Mouse (Mus musculus) ES-CJ7 (cell line): ENCODE results near the gene Slc16a5.

Experiments
- DNase-seq: peaks from one replicate; pipeline ENCODE4 v3.0.0; 2011; ENCODE audit warnings: low read depth, low spot score

The Slc16a5 gene

DNA sequence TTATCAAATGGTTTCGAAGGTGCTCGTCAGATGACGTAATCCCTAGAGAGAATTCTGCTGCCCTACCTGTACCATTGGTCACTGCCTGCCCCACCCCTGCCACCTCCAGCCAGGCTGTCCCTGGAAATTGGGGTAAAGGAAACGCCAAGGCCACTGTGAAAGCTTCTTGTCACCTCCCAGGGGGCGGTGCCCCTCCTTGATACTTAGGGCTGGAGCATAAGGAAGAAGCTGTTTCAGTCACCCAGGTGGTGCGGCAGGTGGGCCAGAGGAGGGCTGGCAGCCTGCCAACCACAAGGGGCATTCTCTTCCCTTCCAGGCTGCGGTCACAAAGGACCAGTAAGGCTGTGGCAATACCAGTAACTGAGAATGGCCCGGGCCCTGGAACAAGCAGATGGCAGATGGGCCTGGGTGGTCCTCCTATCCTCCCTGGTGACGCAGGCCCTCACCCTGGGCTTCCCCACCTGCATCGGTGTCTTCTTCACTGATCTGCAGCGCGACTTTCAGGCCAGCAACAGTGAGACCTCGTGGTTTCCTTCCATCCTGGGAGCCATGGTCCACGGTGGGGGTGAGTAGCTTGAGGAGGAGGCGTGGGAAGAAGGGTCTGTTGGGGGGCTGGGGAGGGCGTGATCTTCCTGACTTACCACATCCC lies at the start of gene Slc16a5:
Gene Slc16a5, plus strand, starts transcription at position 232 of the 649 bp plus-strand sequence.
- DNase-seq: no peak

DNA sequence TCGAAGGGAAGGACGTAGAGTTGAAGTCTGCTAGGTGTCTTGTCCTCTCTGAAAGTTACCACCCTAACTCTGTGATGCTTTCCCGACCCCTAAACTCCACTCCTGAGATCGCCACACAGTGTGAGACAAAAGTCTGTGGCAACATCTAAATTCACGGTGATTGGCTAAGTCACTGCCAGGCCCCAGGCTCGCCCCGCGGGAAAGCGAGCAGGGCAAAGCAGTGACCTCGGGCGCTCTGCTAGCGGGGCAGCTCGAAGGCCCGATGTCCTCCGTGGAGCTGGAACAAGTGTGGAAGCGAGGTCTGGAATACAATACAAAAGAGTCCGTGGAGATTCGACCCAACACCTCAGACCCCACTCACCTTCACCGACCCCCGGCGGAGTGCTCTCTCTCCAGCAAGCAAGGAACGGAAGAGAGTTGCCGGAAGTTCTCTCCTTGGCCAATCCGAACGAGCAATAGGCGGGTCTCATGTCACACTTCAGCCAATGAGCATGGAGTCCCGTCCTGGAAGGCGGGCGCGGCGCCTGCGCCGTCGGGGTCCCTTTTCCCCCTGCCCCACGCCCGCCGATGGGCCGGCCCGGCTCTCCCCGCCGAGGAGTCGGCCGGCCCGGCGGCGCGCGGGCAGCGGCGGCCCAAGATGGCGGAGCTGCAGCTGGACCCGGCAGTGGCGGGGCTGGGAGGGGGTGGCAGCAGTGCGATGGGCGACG lies 42.6 kb upstream of the Slc16a5 start, which contains the start of the genes Atp5h and Kctd2:
Gene Atp5h, minus strand, starts transcription at position 432 of the 707 bp plus-strand sequence.
Gene Kctd2, plus strand, starts transcription at position 598 of the 707 bp plus-strand sequence.
- DNase-seq: peak; percentile 97

DNA sequence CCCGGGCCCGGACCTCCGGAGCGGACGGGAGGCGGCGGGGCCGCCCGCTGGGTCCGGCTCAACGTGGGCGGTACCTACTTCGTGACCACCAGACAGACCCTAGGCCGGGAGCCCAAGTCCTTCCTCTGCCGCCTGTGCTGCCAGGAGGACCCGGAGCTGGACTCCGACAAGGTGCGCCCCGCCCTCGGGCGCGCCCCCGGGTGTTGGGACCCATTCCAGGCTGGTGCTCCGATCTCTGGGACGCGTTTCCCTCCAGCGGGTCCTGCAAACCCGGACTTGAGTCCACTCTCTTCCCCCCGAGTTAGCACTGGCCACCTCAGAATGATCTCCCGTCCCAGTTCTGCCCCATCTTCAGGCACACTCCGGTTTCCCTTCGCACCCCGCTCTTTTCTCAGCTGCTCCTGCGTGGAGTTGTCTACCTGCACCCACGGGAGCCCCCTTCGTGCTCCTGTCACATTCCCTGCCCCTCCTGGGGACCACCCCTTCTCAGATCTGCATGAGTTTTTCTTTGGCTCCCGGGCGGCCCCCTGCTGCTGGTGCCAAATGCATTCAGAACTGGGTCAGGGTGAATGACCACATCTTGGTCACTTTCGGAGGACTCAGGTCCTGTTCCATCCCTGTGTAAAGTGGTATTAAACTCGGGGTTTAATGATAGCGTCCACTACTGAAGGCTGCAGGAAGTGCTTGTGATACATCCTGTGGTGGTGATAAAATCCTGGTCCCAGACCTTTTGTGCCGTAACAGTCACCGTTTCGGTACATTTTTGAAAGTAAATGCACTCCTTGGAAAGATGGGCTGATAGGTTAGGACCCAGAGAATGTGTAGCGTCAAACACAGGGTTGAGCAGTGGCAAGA lies 41.7 kb upstream of the Slc16a5 start:
- no peak for DNase-seq

DNA sequence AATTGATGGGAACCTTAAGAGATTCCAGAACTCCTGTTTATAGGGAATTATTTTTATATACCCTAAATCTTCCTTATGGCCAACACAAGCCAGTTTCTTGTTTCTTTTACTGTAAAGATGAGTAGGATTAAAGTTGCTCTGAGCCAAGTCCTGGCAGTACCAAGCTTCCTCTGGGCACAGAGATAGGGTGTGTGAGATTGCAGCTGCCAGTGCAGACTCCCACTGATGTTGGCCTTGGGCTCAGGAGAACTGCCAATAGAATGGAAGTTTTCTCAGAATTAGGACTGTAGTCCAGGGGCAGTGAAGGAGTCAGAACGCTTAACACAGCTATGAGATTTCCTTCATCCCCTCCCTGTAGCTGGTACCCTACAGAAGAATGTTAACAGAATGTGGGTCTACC lies 40.9 kb upstream of the Slc16a5 start:
- no peak for DNase-seq

DNA sequence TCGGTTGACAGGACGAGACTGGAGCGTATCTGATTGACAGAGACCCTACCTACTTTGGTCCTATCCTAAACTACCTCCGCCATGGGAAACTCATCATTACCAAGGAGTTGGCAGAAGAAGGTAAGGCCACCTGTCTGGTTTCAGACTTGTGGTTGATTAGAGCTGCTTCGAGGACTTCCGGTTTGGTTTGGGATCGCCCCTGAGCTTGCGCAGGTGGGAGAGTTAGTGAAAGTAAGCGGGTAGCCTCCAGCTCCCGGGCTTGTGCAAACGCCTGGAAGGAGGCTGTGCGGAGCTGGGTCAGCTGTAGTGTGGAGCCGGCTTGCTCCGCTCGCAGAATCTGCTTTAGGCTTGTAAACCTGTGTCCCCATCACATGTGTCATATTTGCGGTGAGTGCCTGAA lies 40.3 kb upstream of the Slc16a5 start:
- no peak for DNase-seq

DNA sequence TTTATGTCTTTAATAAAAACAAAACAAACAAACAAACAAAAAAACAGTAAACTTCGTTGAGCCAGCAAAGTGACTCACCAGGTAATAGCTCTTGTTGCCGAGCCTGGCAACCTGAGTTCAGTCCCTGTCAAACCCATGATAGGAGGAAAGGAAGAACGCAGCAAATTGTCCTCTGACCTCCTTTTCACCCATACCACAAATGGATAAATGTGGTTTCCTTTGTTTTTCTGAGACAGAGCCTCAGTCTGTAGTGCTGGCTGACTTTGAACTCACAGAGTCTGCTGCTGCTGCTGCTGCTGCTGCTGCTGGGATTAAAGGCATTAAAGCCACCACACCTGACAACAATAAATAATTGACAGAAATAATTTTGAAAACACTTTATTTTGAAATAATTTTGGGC lies 39.2 kb upstream of the Slc16a5 start:
- DNase-seq: no peak

DNA sequence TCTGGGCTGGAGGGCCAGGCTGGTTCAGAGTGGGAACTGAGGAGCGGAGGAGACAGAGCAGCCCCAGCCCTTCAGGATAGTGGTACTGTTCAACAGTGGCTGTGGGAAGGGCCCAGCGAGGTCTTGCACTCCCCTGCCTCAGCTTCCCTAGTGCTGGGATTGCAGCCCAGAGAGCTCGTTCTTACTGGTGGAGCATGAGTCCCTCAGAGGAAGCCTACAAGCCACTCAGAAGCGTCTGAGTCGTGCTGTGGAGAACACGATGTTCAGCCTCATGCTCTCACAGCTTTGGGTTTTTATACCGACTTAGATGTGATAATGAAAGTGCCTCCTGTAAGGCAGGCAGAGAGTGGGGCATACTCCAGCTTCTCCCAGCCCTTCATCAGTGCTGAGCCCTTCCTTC lies 37.6 kb upstream of the Slc16a5 start:
- DNase-seq: no peak

DNA sequence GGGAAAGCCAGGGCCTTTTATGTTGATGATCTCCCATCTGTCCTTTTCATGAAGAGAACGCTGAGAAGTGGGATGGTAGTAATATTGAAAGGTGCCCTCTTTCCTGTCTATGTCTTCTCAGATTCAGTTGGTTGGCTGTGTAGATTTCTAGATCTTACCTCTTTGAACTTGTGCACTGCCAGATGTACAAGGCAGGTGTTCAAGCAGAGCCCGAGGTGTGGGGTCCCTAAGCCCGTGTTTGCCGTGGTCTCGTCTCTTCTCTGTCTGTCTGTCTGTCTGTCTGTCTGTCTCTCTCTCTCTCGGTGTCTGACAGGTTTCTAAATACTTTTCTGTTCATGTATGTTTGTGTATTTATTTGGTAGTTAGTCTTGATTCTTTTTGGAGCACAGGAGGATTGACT lies 36.6 kb upstream of the Slc16a5 start:
- DNase-seq: no peak

DNA sequence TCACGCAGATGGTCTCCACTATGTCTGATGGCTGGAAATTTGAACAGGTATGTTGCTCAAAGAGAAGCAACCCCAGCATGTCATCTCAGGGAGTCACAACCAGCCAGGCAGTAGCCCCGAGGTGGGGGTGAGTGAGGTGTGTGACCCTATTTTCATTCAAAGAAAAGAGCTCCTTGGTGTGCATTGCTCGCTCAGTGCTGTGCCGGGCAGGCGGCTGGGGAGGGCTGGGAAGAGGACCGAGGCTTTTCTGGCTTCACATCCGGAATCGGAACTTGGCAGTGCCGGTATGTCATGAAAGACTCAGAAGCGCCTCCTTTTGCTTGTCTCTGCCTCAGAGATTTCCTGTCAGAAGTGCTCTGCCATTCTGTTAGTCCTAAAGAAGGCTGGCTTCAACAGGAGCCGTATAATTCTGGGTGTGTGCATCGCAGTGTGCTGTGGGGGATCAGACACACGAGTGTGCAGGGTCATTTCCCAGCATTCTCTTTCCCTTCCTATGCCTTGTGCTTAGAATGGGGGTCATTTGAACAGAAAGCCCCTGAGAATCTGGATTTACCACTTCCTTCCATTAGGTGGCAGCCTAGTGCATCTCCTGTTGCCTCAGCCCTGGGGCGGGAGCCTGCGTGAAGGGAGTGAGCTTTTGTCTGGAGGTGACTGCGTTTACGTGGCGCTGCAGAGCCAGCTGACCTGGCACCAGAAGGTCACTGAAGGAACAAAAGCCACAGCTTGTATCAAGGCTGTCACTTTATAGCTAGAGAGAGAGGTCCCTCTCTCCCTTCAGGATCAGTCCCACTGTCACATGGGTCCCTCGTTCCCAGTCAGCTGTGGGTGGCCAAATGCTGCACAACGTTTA lies 34.6 kb upstream of the Slc16a5 start:
- DNase-seq: peak; percentile 92

DNA sequence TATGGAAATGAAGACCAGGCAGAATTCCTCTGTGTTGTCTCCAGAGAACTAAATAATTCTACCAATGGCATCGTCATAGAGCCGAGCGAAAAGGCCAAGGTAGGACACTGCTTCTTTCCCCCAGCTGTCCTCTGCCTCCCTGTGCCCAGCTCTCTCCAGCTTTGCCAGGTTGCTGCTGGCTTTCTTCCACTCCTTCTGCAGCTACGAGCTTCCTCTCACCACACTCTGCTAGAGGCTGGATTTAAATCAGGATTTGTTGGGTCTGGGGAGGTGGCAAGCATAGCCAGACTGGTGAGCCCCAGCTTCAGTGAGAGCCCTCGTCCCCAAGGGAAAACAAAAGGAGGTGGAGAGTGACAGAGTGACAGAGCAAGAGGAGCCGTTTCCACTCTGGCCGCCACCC lies 33.0 kb upstream of the Slc16a5 start:
- no peak for DNase-seq

DNA sequence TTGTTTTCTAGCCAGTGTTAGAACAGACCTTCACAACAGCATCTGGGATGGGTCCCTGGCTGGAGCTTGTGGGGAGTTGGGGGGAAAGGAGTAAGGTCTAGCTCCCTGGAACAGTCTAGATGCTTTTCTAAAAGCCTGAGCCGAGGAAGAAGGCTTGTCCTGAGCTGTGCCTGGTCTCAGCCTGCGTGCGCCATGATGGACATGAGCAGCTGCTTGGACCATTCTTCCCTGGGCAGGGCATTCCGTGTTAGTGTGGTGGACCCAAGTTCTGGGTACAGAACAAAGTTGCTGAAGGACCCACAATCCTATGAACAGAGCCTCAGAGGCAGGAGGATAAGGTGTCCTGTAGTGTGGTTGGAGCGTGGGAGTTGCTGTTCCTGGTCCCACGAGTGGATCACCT lies 31.7 kb upstream of the Slc16a5 start:
- DNase-seq: no peak

DNA sequence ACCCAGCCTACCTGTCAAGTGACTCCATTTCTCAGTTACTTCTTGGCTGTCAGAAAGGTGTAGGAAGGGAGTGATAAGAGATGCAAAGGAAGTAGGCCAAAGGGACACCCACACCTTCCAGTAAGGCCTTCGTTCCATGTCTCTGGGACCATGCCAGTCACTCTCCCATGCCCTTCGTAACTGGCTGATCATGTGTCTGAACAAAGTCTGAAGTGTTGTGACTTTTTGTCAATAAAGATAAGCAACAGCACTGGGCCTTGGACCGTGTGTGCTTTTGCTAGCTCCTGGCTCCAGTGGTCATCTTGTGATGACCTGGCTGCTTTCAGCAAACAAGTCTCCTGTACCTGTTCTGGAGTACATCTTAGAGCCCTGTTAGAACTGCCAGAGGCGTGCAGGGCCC lies 29.5 kb upstream of the Slc16a5 start:
- no peak for DNase-seq

DNA sequence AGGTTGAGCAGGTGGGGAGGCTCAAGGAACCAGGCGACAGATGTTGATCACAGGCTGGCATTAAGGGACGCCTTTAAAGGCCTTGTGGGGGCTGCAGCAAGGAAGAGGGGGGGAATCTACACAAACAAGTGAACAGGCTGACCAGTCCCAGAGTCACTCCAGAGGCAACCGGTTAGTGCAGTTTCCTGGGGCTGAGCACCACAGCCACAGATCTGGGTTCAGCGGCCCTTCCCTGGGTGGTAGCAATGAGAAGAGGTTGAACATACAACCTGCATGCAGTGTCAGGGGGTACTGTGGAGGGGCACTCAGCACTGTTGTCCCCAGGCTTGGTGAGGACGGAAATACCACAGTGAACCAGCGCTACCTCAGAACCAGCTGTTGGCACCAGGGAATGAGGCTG lies 28.9 kb upstream of the Slc16a5 start:
- no peak for DNase-seq

DNA sequence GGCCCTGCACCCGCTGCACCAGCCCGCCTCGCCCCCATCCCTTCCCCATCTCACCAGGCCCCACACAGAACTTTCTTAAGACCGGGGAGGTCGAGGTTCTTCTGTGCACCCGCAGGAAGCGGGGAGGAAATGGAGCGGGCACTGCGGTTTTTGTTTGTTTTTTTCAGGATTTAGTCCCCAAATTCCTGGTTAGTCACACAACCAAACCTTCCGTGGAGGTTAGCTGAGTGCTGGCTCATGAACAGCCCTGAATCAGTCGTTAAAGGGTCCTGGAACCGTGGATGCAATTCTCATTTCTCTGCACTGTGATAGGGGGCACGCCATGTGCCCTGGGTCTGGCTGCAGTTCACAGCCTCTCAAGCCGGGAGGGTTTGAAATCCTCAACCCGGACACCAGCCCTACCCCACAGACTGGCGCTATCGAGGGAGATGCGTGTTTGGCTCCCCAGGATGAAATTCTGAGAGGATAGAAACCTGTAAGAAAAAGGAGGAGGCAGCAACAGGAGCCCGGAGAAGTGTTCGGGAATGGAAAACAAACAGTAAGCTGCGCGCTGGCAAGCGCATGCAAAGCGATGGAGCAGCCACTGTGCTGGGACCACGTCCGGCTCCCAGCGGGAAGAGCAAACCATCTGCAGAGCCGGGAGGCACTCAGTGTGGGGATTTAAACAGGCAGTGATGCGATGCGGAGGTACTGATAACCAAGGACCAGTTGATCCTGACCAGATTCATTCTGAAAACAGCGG lies 26.5 kb upstream of the Slc16a5 start:
- peak; percentile 50 for DNase-seq

DNA sequence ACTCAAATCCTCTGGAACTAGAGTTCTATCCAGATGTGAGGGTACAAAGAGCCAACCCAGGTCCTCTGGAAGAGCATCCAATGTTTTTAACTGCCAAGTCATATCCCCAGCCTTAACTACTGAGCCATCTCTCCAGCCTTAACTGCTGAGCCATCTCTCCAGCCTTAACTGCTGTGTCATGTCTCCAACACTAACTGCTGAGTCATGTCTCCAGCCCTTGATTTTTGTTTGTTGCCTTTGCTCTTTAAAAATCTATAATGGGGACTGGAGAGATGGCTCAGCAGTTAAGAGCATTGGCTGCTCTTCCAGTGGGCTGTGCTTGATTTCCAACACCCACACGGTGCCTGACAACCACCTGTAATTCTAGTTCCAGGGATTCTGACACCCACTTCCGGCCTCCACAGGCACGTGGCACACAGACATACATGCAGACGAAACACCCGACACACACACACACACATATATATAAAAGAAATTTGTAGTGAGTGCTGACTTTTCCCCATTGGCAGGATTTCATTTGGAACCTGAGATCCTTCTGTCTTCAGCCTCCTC lies 24.6 kb upstream of the Slc16a5 start:
- no peak for DNase-seq

DNA sequence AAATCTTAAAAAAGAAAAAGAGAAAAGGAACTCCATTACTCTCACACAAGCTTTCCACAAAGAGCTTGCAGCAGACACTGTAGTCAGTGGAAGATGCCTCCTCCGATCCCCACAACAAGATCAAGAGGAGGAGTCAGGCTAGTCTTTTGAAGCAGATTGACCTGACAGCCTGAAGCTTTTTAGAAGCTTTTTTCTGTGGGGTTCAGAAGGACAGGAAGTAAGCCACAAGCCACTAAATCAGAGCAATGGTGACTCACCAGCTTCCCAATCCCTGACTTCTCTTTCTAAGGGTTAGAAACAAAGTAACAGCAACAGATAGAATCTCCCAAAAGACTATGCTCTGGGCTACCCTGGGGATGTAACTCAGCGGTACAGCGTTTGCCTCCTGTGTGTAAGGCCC lies 22.9 kb upstream of the Slc16a5 start:
- DNase-seq: no peak

DNA sequence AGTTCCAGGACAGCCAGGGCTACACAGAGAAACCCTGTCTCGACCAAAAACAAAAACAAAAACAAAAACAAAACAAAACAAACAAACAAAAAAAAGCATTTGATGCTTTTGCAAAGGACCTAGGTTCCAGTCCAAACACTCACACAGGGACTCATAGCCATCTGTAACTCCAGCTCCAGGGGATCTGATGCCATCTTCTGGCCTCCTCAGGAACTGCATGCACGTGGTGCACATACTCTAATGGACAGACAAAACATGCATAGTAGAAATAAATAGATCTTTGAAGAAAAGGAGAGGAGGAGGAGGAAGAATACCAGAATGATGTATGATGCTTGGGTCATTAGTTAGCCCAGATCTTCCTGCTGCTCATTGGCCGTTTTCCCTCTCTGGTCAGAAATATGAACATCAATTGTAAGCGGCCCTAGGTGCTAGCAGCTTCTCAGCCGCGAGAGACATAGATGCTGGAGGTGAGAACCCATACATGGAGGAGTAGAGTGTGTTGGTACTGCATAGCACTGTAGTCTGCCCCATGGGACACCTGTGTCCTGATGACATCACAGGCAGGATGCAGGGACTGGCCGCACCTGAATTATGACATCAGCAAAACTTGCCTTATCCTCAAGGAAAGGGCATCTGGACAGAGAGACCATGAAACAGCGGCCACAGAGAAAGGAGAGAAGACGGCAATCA lies 22.2 kb upstream of the Slc16a5 start, which contains the start of gene Trim80:
Gene Trim80, plus strand, starts transcription at position 640 of the 690 bp plus-strand sequence.
- DNase-seq: peak; percentile 66

DNA sequence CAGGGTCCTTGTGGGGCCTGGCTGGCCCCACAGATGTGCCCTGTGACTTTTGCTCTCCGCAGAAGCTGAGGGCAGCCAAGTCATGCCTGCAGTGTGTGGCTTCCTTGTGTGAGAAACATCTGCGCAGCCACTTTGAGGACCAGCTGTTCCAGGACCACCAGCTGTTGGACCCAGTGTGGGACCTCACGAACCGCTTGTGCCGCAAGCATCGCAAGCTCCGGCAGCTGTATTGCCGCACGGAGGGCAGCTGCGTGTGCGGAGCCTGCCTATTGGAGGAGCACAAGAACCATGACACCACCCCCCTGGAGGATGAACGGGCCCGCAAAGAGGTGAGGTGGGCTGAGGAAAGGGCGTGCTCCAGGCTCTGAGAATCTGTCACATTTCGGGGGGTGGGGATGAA lies 20.9 kb upstream of the Slc16a5 start:
- peak; percentile 67 for DNase-seq

DNA sequence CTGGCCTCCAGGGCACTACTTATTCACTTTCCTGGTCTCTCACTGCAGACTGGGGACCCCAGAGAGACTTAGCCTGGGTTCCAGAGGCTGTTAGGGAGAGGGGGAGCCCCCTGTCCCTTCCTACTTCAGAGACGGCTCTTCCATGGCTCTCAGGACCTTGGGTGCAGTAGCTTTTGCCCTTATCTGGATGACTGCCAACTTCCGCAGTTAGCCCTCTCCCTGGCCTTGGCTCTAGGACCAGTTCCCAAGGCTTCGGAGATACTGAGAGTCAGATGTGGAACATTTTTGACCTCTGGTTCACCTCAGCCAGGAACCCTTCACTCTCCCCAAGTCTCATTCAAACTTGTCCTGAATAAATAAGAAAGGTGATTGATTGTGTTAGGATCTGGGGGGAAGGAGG lies 15.4 kb upstream of the Slc16a5 start:
- DNase-seq: no peak
